Mouse (Mus musculus): ENCODE measurements around the gene Gm10799. TPM values are rescaled to one million over a fixed set of nuclear protein-coding genes. Genes with fewer than 3 reads are reported as not detected.
"Not testable (repeated sequence)": the region's sequence is repeated elsewhere in the genome, so short reads cannot be mapped to it uniquely, and the experiment has no call there.

Gene Gm10799
- total RNA-seq, 2 experiments from 2014 or later, result not detected

- 0 out of 2 replicates have a peak, but pooled peaks have one; percentile 17 for ATAC-seq (replicated peaks; ENCODE audit: poor library complexity, severe bottlenecking)
These were observed 9.9 kb upstream of the Gm10799 start for GRCm38 (mm10) chr2:104078285-104078684.

- peak; percentile 97 for ATAC-seq (replicated peaks; ENCODE audit: poor library complexity, severe bottlenecking)
These were observed 1.4 kb upstream of the Gm10799 start, which contains the start of gene Cd59b for GRCm38 (mm10) chr2:104069704-104070185. Gene Cd59b, plus strand, starts transcription at chr2:104069849.

- ATAC-seq (replicated peaks; ENCODE audit: poor library complexity, severe bottlenecking), result not testable (repeated sequence)
These were observed 2.8 kb downstream of the Gm10799 start, which contains the start of gene Gm10912 for GRCm38 (mm10) chr2:104065526-104065925. Gene Gm10912, plus strand, starts transcription at chr2:104065826.

GRCm38 (mm10) chr2:104064152-104064551, 4.2 kb downstream of the Gm10799 start:
- no peak for ATAC-seq (replicated peaks; ENCODE audit: poor library complexity, severe bottlenecking)

- no peak for ATAC-seq (replicated peaks; ENCODE audit: poor library complexity, severe bottlenecking)
These were observed 5.7 kb downstream of the Gm10799 start for GRCm38 (mm10) chr2:104062665-104063064.

- ATAC-seq (replicated peaks; ENCODE audit: poor library complexity, severe bottlenecking), result no peak
These were observed 7.4 kb downstream of the Gm10799 start for GRCm38 (mm10) chr2:104060996-104061395.

GRCm38 (mm10) chr2:104059786-104060185, 8.6 kb downstream of the Gm10799 start:
- no peak for ATAC-seq (replicated peaks; ENCODE audit: poor library complexity, severe bottlenecking)

GRCm38 (mm10) chr2:104058954-104059353, 9.4 kb downstream of the Gm10799 start:
- no peak for ATAC-seq (replicated peaks; ENCODE audit: poor library complexity, severe bottlenecking)

GRCm38 (mm10) chr2:104058381-104058780, 10.0 kb downstream of the Gm10799 start:
- no peak for ATAC-seq (replicated peaks; ENCODE audit: poor library complexity, severe bottlenecking)

GRCm38 (mm10) chr2:104044479-104045080, 23.8 kb downstream of the Gm10799 start:
- ATAC-seq (replicated peaks; ENCODE audit: poor library complexity, severe bottlenecking), result no peak

GRCm38 (mm10) chr2:104043624-104044478, 24.5 kb downstream of the Gm10799 start:
- no peak for ATAC-seq (replicated peaks; ENCODE audit: poor library complexity, severe bottlenecking)

GRCm38 (mm10) chr2:104042766-104043165, 25.6 kb downstream of the Gm10799 start:
- no peak for ATAC-seq (replicated peaks; ENCODE audit: poor library complexity, severe bottlenecking)

- peak; percentile 33; the same call in 1 of the 2 replicates for ATAC-seq (replicated peaks; ENCODE audit: poor library complexity, severe bottlenecking)
These were observed 26.7 kb downstream of the Gm10799 start for GRCm38 (mm10) chr2:104041632-104042031.

GRCm38 (mm10) chr2:104038236-104038635, 30.1 kb downstream of the Gm10799 start:
- ATAC-seq (replicated peaks; ENCODE audit: poor library complexity, severe bottlenecking), result no peak

- ATAC-seq (replicated peaks; ENCODE audit: poor library complexity, severe bottlenecking), result no peak
These were observed 32.0 kb downstream of the Gm10799 start for GRCm38 (mm10) chr2:104036316-104036715.

- no peak for ATAC-seq (replicated peaks; ENCODE audit: poor library complexity, severe bottlenecking)
These were observed 32.8 kb downstream of the Gm10799 start for GRCm38 (mm10) chr2:104035595-104035994.

GRCm38 (mm10) chr2:104034832-104035472, 33.4 kb downstream of the Gm10799 start:
- peak; percentile 87 for ATAC-seq (replicated peaks; ENCODE audit: poor library complexity, severe bottlenecking)

- ATAC-seq (replicated peaks; ENCODE audit: poor library complexity, severe bottlenecking), result no peak
These were observed 36.3 kb downstream of the Gm10799 start for GRCm38 (mm10) chr2:104032056-104032455.

GRCm38 (mm10) chr2:104030381-104030780, 38.0 kb downstream of the Gm10799 start:
- ATAC-seq (replicated peaks; ENCODE audit: poor library complexity, severe bottlenecking), result no peak

- peak; percentile 38 for ATAC-seq (replicated peaks; ENCODE audit: poor library complexity, severe bottlenecking)
These were observed 39.3 kb downstream of the Gm10799 start for GRCm38 (mm10) chr2:104029074-104029473.
